Mouse (Mus musculus) heart, postnatal 0 days (tissue): ENCODE data around the gene Srbd1. TPM values are rescaled to one million over a fixed set of nuclear protein-coding genes. Genes with fewer than 3 reads are reported as not detected.
A peak's percentile ranks its signal among the peaks of the same experiment; 100 is the strongest.

Experiments used
- ATAC-seq: fragments of 200-750 bp; cut with Nextera tagmentation; 2 replicates; pipeline ENCODE4 v1.8.0; 2017; ENCODE audit warnings: low read depth, moderate number of reproducible peaks, moderate library complexity; ENCODE audit not compliant: insufficient read depth
- DNase-seq: peaks from one replicate; pipeline ENCODE4 v3.0.0-alpha.2; 2016; ENCODE audit warnings: low spot score
- H3K27ac ChIP-seq: fragments of 300-500 bp; sonication (generic); 2 replicates; pipeline ENCODE4 v1.5.1; 2014; ENCODE audit warnings: low read depth, mild to moderate bottlenecking
- H3K27me3 ChIP-seq: fragments of 300-500 bp; sonication (generic); 2 replicates; pipeline ENCODE4 v1.6.1; 2014; ENCODE audit warnings: low read length, mixed read lengths; ENCODE audit not compliant: control insufficient read depth, insufficient read depth
- H3K36me3 ChIP-seq: fragments of 300-500 bp; sonication (generic); replicated peaks from 2 replicates; pipeline ENCODE4 v1.6.1; 2014; ENCODE audit warnings: low read length, mixed read lengths; ENCODE audit not compliant: control insufficient read depth, insufficient read depth
- H3K4me1 ChIP-seq: fragments of 300-500 bp; sonication (generic); 2 replicates; pipeline ENCODE4 v1.6.1; 2014; ENCODE audit warnings: antibody characterized with exemption; ENCODE audit not compliant: control insufficient read depth, insufficient read depth
- H3K4me2 ChIP-seq: fragments of 300-500 bp; sonication (generic); 2 replicates; pipeline ENCODE4 v1.6.1; 2014; ENCODE audit warnings: low read depth, mild to moderate bottlenecking, low read length, moderate library complexity
- H3K4me3 ChIP-seq: fragments of 300-500 bp; sonication (generic); 2 replicates; pipeline ENCODE4 v1.5.1; 2014; ENCODE audit warnings: low read depth, low read length
- H3K9ac ChIP-seq: fragments of 300-500 bp; sonication (generic); replicated peaks from 2 replicates; pipeline ENCODE4 v1.6.1; 2014; ENCODE audit warnings: low read depth, low read length, mixed read lengths
- H3K9me3 ChIP-seq: fragments of 300-500 bp; sonication (generic); replicated peaks from 2 replicates; pipeline ENCODE4 v1.6.1; 2016; ENCODE audit warnings: low read length; ENCODE audit not compliant: control insufficient read depth
- CTCF ChIP-seq: IDR thresholded peaks from 2 replicates; pipeline ENCODE4 v1.5.1; 2016; ENCODE audit warnings: antibody characterized with exemption, control low read depth, low read depth
- EP300 ChIP-seq: IDR thresholded peaks from 2 replicates; pipeline ENCODE4 v1.6.1; 2016; ENCODE audit warnings: antibody characterized with exemption, low read depth
- WGBS: fragments of 180-500 bp; shearing (Covaris S2); extraction: QIAGEN DNeasy Blood & Tissue Kit; methylation state at CpG from one replicate; pipeline ENCODE4 v1.1.7; 2014; 5-methylcytosine and 5-hydroxymethylcytosine counted together
- polyA plus RNA-seq: library from polyadenylated mRNA; unstranded; fragments of >200 nt; fragmentation: Nextera tagmentation; extraction: Ambion mirVana; gene quantifications from 2 replicates; pipeline ENCODE4 v1.2.1, GENCODE M21; 2015
- total RNA-seq: library from RNA; depleted of rRNA; stranded (reverse); fragments of >200 nt; gene quantifications from 2 replicates; pipeline ENCODE4 v1.2.3, GENCODE M21; 2014; ENCODE audit warnings: low replicate concordance

The Srbd1 gene
- total and polyA plus RNA-seq, 2 experiments from 2014 or later: 3.7 to 5.4 TPM

DNA sequence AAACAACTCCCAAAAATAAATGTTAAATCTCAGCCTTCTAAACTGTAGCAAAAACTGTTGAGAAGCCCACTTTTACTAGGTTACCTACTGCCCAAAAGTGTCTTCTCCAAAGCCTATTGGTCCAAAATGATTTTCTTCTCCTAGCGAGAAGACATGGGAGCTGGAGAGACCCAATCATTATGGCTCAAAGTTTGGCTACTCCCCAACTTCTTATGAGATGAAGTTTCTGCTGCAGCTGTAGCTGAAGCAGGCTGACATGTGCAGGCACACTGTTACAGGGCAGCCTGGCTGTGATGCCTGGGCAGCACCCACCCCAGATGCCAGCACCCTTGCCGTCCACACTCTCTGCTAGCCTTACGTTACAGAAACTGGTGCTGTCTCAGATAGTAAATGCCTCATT lies 105.2 kb downstream of the Srbd1 start:
- H3K27me3 ChIP-seq: no peaks in the 10 kb centered on the region
- H3K4me3 ChIP-seq: no peak overlapping the region
- no peaks in the 10 kb centered on the region for H3K36me3 ChIP-seq
- no peak overlapping the region for H3K27ac ChIP-seq
- no peak overlapping the region for H3K9ac ChIP-seq
- H3K4me1 ChIP-seq: 0 out of 2 replicates have a peak, but pooled peaks cover 4% of the 10 kb centered on the region
- H3K9me3 ChIP-seq: no peaks in the 10 kb centered on the region
- no peak for DNase-seq
- no peak overlapping the region for H3K4me2 ChIP-seq
- ATAC-seq: no peak
- WGBS: 84% methylated on average over 3 of the region's 3 CpGs
- no peak for TF ChIP-seq EP300
- no peak for TF ChIP-seq CTCF

DNA sequence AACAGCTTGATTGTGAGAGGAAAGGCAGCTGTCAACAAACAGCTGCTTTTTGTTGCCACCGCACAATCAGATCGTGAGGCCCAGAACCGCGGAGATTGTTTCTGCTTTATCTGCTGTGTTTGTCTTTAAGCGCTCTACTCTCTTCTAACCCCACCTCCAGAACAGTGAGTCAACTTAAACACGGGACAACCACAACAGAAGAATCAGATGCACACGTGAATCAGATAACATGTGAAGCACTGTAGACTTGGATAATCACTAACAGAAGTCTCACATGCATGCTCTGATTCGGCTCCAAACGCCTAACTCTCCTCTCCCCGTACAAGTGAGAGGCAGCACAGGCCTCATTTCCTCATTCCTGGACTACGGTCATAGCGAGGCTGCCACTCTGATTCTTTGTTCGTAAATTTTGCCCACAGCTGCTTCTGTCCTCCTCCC lies 106.7 kb downstream of the Srbd1 start:
- no peak overlapping the region; the same call in 1 of the 2 replicates for H3K9ac ChIP-seq
- 21% methylated on average over 13 of the region's 13 CpGs for WGBS

GRCm38 (mm10) chr17:86035576-86035975 lies 109.4 kb downstream of the Srbd1 start:
- 97% methylated on average over 3 of the region's 3 CpGs for WGBS
- H3K4me2 ChIP-seq: no peak overlapping the region
- 0 out of 2 replicates have a peak, but pooled peaks cover 4% of the 10 kb centered on the region for H3K4me1 ChIP-seq
- H3K36me3 ChIP-seq: no peaks in the 10 kb centered on the region
- no peak for TF ChIP-seq CTCF
- no peak for TF ChIP-seq EP300
- no peaks in the 10 kb centered on the region for H3K27me3 ChIP-seq
- H3K27ac ChIP-seq: no peak overlapping the region
- no peaks in the 10 kb centered on the region for H3K9me3 ChIP-seq
- no peak overlapping the region for H3K9ac ChIP-seq
- DNase-seq (no peak), ATAC-seq (no peak)
- no peak overlapping the region for H3K4me3 ChIP-seq

More for the DNA sequence above, 106.7 kb downstream of the Srbd1 start:
- TF ChIP-seq CTCF (no peak), EP300 (no peak)
- Histone ChIP-seq H3K9me3 (no peaks in the 10 kb centered on the region), H3K27ac (0 out of 2 replicates have a peak overlapping the region, but pooled peaks have one; percentile 16), H3K36me3 (no peaks in the 10 kb centered on the region), H3K4me2 (peak overlapping the region; percentile 18; the same call in 1 of the 2 replicates), H3K27me3 (no peaks in the 10 kb centered on the region), H3K4me3 (no peak overlapping the region), H3K4me1 (0 out of 2 replicates have a peak, but pooled peaks cover 4% of the 10 kb centered on the region)
- DNase-seq (no peak), ATAC-seq (peak; percentile 57; the same call in 1 of the 2 replicates)

- ATAC-seq (no peak), DNase-seq (no peak)
- Histone ChIP-seq H3K27me3 (no peaks in the 10 kb centered on the region), H3K27ac (no peak overlapping the region), H3K4me2 (no peak overlapping the region), H3K9ac (no peak overlapping the region), H3K36me3 (no peaks in the 10 kb centered on the region), H3K4me1 (0 out of 2 replicates have a peak, but pooled peaks cover under 1% of the 10 kb centered on the region), H3K4me3 (no peak overlapping the region), H3K9me3 (no peaks in the 10 kb centered on the region)
- TF ChIP-seq EP300 (no peak), CTCF (no peak)
- WGBS: 84% methylated on average over 12 of the region's 12 CpGs
Observed at GRCm38 (mm10) chr17:86035146-86035545, 109.8 kb downstream of the Srbd1 start.

DNA sequence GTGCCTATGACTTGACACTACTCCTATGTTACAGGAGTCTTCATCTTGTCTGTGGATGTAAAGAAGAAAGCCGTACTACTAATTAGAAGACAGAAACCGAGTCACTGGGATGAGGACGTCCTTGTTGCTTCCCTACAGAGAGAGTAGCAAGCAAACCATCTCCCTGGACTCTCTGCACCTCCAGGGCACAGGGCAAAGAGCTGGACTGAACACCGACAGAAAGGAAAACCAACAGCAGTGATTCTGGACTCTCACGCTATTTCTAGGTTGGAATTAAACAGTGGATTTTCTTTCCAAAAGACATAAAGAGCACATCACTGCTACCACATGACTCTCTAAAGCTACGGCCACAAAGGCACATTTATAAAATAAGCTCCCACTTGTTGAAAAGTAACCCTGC lies 110.3 kb downstream of the Srbd1 start:
- ATAC-seq (no peak), DNase-seq (no peak)
- H3K4me1 ChIP-seq: no peaks in the 10 kb centered on the region
- H3K27me3 ChIP-seq: no peaks in the 10 kb centered on the region
- 83% methylated on average over 6 of the region's 6 CpGs for WGBS
- H3K27ac ChIP-seq: no peak overlapping the region
- H3K4me3 ChIP-seq: no peak overlapping the region
- TF ChIP-seq EP300 (no peak), CTCF (no peak)
- no peak overlapping the region for H3K4me2 ChIP-seq
- H3K36me3 ChIP-seq: no peaks in the 10 kb centered on the region
- no peak overlapping the region for H3K9ac ChIP-seq
- no peaks in the 10 kb centered on the region for H3K9me3 ChIP-seq
